Mouse (Mus musculus): ENCODE measurements around the gene Cilp2. TPM values are rescaled to one million over a fixed set of nuclear protein-coding genes. Genes with fewer than 3 reads are reported as not detected.

The Cilp2 gene
- total RNA-seq, 1 experiment from 2014 or later = not detected

GRCm38 (mm10) chr8:69874155-69874554 is 13.3 kb downstream of the Cilp2 start:
- peak; percentile 66 for DNase-seq

GRCm38 (mm10) chr8:69870907-69871306 is 16.6 kb downstream of the Cilp2 start:
- DNase-seq = no peak

GRCm38 (mm10) chr8:69870003-69870765 is 17.3 kb downstream of the Cilp2 start:
- no peak for DNase-seq

- DNase-seq = no peak
Measured at GRCm38 (mm10) chr8:69867696-69868326, 19.7 kb downstream of the Cilp2 start.

GRCm38 (mm10) chr8:69864180-69864579 is 23.3 kb downstream of the Cilp2 start:
- DNase-seq = no peak

- DNase-seq = no peak
Measured at GRCm38 (mm10) chr8:69863387-69864020, 24.0 kb downstream of the Cilp2 start.

GRCm38 (mm10) chr8:69861251-69861650 is 26.2 kb downstream of the Cilp2 start:
- DNase-seq = no peak

GRCm38 (mm10) chr8:69860807-69861206 is 26.7 kb downstream of the Cilp2 start:
- no peak for DNase-seq

- no peak for DNase-seq
Measured at GRCm38 (mm10) chr8:69853869-69854268, 33.6 kb downstream of the Cilp2 start.

- DNase-seq = no peak
Measured at GRCm38 (mm10) chr8:69850926-69851506, 36.5 kb downstream of the Cilp2 start.

- DNase-seq = no peak
Measured at GRCm38 (mm10) chr8:69849899-69850298, 37.6 kb downstream of the Cilp2 start.

- peak; percentile 32 for DNase-seq
Measured at GRCm38 (mm10) chr8:69848951-69849350, 38.5 kb downstream of the Cilp2 start.

GRCm38 (mm10) chr8:69847167-69848065 is 40.1 kb downstream of the Cilp2 start:
- DNase-seq = no peak

GRCm38 (mm10) chr8:69837057-69837682 is 50.3 kb downstream of the Cilp2 start:
- no peak for DNase-seq

- peak; percentile 77 for DNase-seq
Measured at GRCm38 (mm10) chr8:69832298-69832853, 55.1 kb downstream of the Cilp2 start, which contains the start of gene Pbx4. Gene Pbx4, plus strand, starts transcription at chr8:69832491.

Other genes starting within 250 kb of the Cilp2 start
- 2.2 and 2.9 TPM in 2 replicates for gene Zfp964, start 233.2 kb downstream of the Cilp2 start, total RNA-seq (2021)
- gene Zfp869, start 177.0 kb downstream of the Cilp2 start, total RNA-seq (2021) = 21.9 and 24.9 TPM in 2 replicates
- 3.4 and 4.9 TPM in 2 replicates for gene Zfp963, start 137.7 kb downstream of the Cilp2 start, total RNA-seq (2021)
- 3.3 TPM in 1 of 2 replicates, not detected in the other for gene Gm20422, start 112.8 kb downstream of the Cilp2 start, total RNA-seq (2021)
- gene Atp13a1, start 96.5 kb downstream of the Cilp2 start, total RNA-seq (2021) = 45.4 and 47.7 TPM in 2 replicates
- gene Zfp866, start 96.5 kb downstream of the Cilp2 start, total RNA-seq (2021) = 27.3 and 29.0 TPM in 2 replicates
- 13.4 and 18.2 TPM in 2 replicates for gene Gmip, start 79.0 kb downstream of the Cilp2 start, total RNA-seq (2021)
- gene Lpar2, start 65.3 kb downstream of the Cilp2 start, total RNA-seq (2021) = 1.7 and 2.1 TPM in 2 replicates
- 1.7 and 2.5 TPM in 2 replicates for gene Pbx4, start 55.2 kb downstream of the Cilp2 start, total RNA-seq (2021)
- 0.24 TPM in 1 of 2 replicates, not detected in the other for gene Tssk6, start 14.5 kb upstream of the Cilp2 start, total RNA-seq (2021)
- 158 TPM in 2 replicates for gene Ndufa13, start 14.9 kb upstream of the Cilp2 start, total RNA-seq (2021)
- gene Yjefn3, start 15.0 kb upstream of the Cilp2 start, total RNA-seq (2021) = 1.7 and 4.5 TPM in 2 replicates
- 95.6 and 104 TPM in 2 replicates for gene Gatad2a, start 108.7 kb upstream of the Cilp2 start, total RNA-seq (2021)
- gene Mau2, start 155.0 kb upstream of the Cilp2 start, total RNA-seq (2021) = 66.7 and 73.9 TPM in 2 replicates
- gene Sugp1, start 155.1 kb upstream of the Cilp2 start, total RNA-seq (2021) = 30.8 and 37.0 TPM in 2 replicates
- 0.43 and 1.9 TPM in 2 replicates for gene Tm6sf2, start 185.2 kb upstream of the Cilp2 start, total RNA-seq (2021)
- 0.12 and 0.43 TPM in 2 replicates for gene Hapln4, start 195.8 kb upstream of the Cilp2 start, total RNA-seq (2021)
- 0.29 and 0.30 TPM in 2 replicates for gene Ncan, start 233.2 kb upstream of the Cilp2 start, total RNA-seq (2021)
- 21.1 and 21.3 TPM in 2 replicates for gene Nr2c2ap, start 243.6 kb upstream of the Cilp2 start, total RNA-seq (2021)